Mouse (Mus musculus): ENCODE measurements around the gene Ggta1. TPM values are rescaled to one million over a fixed set of nuclear protein-coding genes. Genes with fewer than 3 reads are reported as not detected.
A peak's percentile ranks its signal among the peaks of the same experiment; 100 is the strongest.

The Ggta1 gene
- polyA plus RNA-seq, 1 experiment: 83.4 TPM

GRCm38 (mm10) chr2:35398184-35398828, 64.7 kb downstream of the Ggta1 start:
- H3K27ac ChIP-seq (ENCODE audit: insufficient read depth, low read depth, low read length): no peak overlapping the region
- H3K4me1 ChIP-seq (ENCODE audit: control insufficient read depth, insufficient read depth, low read length): peaks cover 19% of the 10 kb centered on the region
- no peak overlapping the region for H3K4me3 ChIP-seq (ENCODE audit: insufficient read depth, low read length)
- no peak for TF ChIP-seq POLR2A (IDR thresholded peaks at IDR 0.05; ENCODE audit: borderline replicate concordance, low read depth, low read length)

DNA sequence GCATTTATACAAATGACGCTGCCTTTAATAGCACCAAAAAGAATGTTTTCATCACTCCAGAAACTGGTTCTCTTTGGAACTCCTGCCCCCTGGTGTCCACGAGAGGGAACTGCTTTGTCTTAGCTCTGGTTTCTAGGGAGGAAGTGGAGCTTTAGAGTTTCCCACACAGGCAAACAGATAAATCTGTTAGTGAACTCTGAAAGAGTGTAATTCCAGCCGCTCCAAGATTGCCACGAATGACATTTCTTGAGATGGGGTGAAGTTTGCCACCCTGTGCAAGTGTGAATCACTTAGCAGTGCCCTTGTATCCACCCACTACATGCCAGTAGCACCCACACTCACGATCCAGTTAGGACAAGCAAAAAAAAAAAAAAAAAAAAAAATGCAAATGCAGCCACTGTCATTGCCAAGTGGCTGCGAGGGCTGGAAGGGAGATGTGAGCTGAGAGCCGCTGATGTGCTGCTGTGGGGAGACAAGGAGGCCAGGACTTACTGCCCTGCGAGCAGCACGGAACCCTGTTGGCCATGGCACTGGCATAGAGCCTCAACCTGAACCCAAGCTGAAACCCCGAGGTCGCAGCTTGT, 65.3 kb downstream of the Ggta1 start:
- TF ChIP-seq POLR2A (IDR thresholded peaks at IDR 0.05; ENCODE audit: borderline replicate concordance, low read depth, low read length) (no peak), CTCF (IDR thresholded peaks at IDR 0.05; ENCODE audit: low read depth, low read length) (no peak)
- no peak overlapping the region for H3K27ac ChIP-seq (ENCODE audit: insufficient read depth, low read depth, low read length)
- peaks cover 19% of the 10 kb centered on the region for H3K4me1 ChIP-seq (ENCODE audit: control insufficient read depth, insufficient read depth, low read length)
- H3K4me3 ChIP-seq (ENCODE audit: insufficient read depth, low read length): peak overlapping the region; percentile 37

DNA sequence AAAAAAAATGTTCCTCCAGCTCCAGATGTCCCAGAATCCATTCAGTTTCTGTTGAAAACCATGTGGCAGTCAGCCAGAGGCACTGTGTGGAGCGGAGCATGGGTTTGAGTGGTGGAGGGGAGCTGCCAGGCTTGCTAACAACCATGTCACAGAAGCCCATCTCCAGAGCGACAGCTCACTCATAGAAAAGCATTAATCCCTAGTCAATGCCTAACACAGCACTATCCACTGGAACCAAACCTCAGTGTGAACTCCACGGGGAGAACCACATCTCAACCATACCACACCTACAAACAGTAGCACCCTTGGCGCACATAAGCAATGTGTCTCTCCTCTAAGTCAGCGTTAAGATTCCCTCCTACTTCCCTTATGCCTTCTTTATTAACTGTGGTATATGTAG, 65.9 kb downstream of the Ggta1 start, which contains the start of gene 4930402F06Rik:
Gene 4930402F06Rik, minus strand, starts transcription at position 80 of the 400 bp plus-strand sequence.
- TF ChIP-seq POLR2A (IDR thresholded peaks at IDR 0.05; ENCODE audit: borderline replicate concordance, low read depth, low read length) (no peak), CTCF (IDR thresholded peaks at IDR 0.05; ENCODE audit: low read depth, low read length) (no peak)
- Histone ChIP-seq H3K4me3 (ENCODE audit: insufficient read depth, low read length) (peak within 1 kb of the TSS; percentile 37), H3K27ac (ENCODE audit: insufficient read depth, low read depth, low read length) (no peak within 1 kb of the TSS), H3K4me1 (ENCODE audit: control insufficient read depth, insufficient read depth, low read length) (peaks cover 17% of the 10 kb centered on the region)

- no peaks in the 10 kb centered on the region for H3K4me1 ChIP-seq (ENCODE audit: control insufficient read depth, insufficient read depth, low read length)
- TF ChIP-seq POLR2A (IDR thresholded peaks at IDR 0.05; ENCODE audit: borderline replicate concordance, low read depth, low read length): no peak
- no peak for TF ChIP-seq CTCF (IDR thresholded peaks at IDR 0.05; ENCODE audit: low read depth, low read length)
Measured at GRCm38 (mm10) chr2:35385441-35385871, 77.6 kb downstream of the Ggta1 start.

DNA sequence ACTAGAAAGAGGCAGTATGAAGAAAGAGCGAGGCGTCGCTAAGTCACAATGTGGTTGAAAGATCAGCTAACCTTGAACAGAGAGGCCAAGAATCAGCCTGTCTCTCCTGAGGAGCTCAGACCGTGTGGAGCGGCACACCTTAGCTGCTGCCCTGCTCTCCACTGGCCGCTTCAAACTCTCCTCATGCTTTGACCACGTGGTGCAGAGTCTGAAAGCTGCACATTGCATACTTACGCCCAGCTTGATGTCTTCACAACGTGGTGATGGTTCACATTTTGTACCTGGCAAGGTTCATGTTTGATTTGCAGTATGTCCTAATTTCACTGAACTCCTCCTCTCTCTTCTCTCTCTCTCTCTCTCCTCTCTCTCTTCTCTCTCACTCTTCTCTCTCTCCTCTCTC, 83.7 kb downstream of the Ggta1 start:
- TF ChIP-seq POLR2A (IDR thresholded peaks at IDR 0.05; ENCODE audit: borderline replicate concordance, low read depth, low read length): no peak
- no peak for TF ChIP-seq CTCF (IDR thresholded peaks at IDR 0.05; ENCODE audit: low read depth, low read length)
- no peak overlapping the region for H3K27ac ChIP-seq (ENCODE audit: insufficient read depth, low read depth, low read length)
- H3K4me3 ChIP-seq (ENCODE audit: insufficient read depth, low read length): no peak overlapping the region
- H3K4me1 ChIP-seq (ENCODE audit: control insufficient read depth, insufficient read depth, low read length): no peaks in the 10 kb centered on the region

More at GRCm38 (mm10) chr2:35385441-35385871, 77.6 kb downstream of the Ggta1 start:
- Histone ChIP-seq H3K4me3 (ENCODE audit: insufficient read depth, low read length) (no peak overlapping the region), H3K27ac (ENCODE audit: insufficient read depth, low read depth, low read length) (no peak overlapping the region)

- H3K4me1 ChIP-seq (ENCODE audit: control insufficient read depth, insufficient read depth, low read length): no peaks in the 10 kb centered on the region
- H3K27ac ChIP-seq (ENCODE audit: insufficient read depth, low read depth, low read length): no peak overlapping the region
- TF ChIP-seq POLR2A (IDR thresholded peaks at IDR 0.05; ENCODE audit: borderline replicate concordance, low read depth, low read length) (no peak), CTCF (IDR thresholded peaks at IDR 0.05; ENCODE audit: low read depth, low read length) (no peak)
- H3K4me3 ChIP-seq (ENCODE audit: insufficient read depth, low read length): no peak overlapping the region
Measured at GRCm38 (mm10) chr2:35377600-35377999, 85.4 kb downstream of the Ggta1 start.

GRCm38 (mm10) chr2:35373003-35373402, 90.0 kb downstream of the Ggta1 start:
- Histone ChIP-seq H3K27ac (ENCODE audit: insufficient read depth, low read depth, low read length) (no peak overlapping the region), H3K4me3 (ENCODE audit: insufficient read depth, low read length) (no peak overlapping the region), H3K4me1 (ENCODE audit: control insufficient read depth, insufficient read depth, low read length) (no peaks in the 10 kb centered on the region)
- TF ChIP-seq POLR2A (IDR thresholded peaks at IDR 0.05; ENCODE audit: borderline replicate concordance, low read depth, low read length): no peak
- peak; percentile 56 for TF ChIP-seq CTCF (IDR thresholded peaks at IDR 0.05; ENCODE audit: low read depth, low read length)

- Histone ChIP-seq H3K4me1 (ENCODE audit: control insufficient read depth, insufficient read depth, low read length) (no peaks in the 10 kb centered on the region; the same call in 1 of the 2 replicates), H3K27ac (ENCODE audit: insufficient read depth, low read depth, low read length) (no peak overlapping the region), H3K4me3 (ENCODE audit: insufficient read depth, low read length) (no peak overlapping the region)
- TF ChIP-seq POLR2A (IDR thresholded peaks at IDR 0.05; ENCODE audit: borderline replicate concordance, low read depth, low read length) (no peak), CTCF (IDR thresholded peaks at IDR 0.05; ENCODE audit: low read depth, low read length) (no peak)
Measured at GRCm38 (mm10) chr2:35370686-35371085, 92.3 kb downstream of the Ggta1 start.

GRCm38 (mm10) chr2:35367629-35368028, 95.4 kb downstream of the Ggta1 start, which contains the start of gene 4930568D16Rik:
TSS of gene 4930568D16Rik (minus strand) at chr2:35367729.
- Histone ChIP-seq H3K4me3 (ENCODE audit: insufficient read depth, low read length) (no peak within 1 kb of the TSS), H3K27ac (ENCODE audit: insufficient read depth, low read depth, low read length) (no peak within 1 kb of the TSS), H3K4me1 (ENCODE audit: control insufficient read depth, insufficient read depth, low read length) (peaks cover 2% of the 10 kb centered on the region; the same call in 1 of the 2 replicates)
- TF ChIP-seq POLR2A (IDR thresholded peaks at IDR 0.05; ENCODE audit: borderline replicate concordance, low read depth, low read length) (no peak), CTCF (IDR thresholded peaks at IDR 0.05; ENCODE audit: low read depth, low read length) (no peak)

Other genes with a start within 250 kb of the Ggta1 start
- 330 and 333 TPM in 2 replicates for gene Gsn, start 206.9 kb downstream of the Ggta1 start, polyA plus RNA-seq (2012; ENCODE audit: insufficient read depth, insufficient read length, missing spikeins)
- gene Stom, start 126.3 kb downstream of the Ggta1 start, polyA plus RNA-seq (2012; ENCODE audit: insufficient read depth, insufficient read length, missing spikeins): 350 and 351 TPM in 2 replicates
- not detected in 2 replicates for gene 4930568D16Rik, start 95.5 kb downstream of the Ggta1 start, polyA plus RNA-seq (2012; ENCODE audit: insufficient read depth, insufficient read length, missing spikeins)
- gene 4930402F06Rik, start 66.1 kb downstream of the Ggta1 start, polyA plus RNA-seq (2012; ENCODE audit: insufficient read depth, insufficient read length, missing spikeins): not detected in 2 replicates
- gene Dab2ip, start 95.0 kb upstream of the Ggta1 start, polyA plus RNA-seq (2012; ENCODE audit: insufficient read depth, insufficient read length, missing spikeins): 0.25 and 0.40 TPM in 2 replicates